Mouse (Mus musculus) small intestine, adult 2 months (tissue): ENCODE data around the gene Slx4ip.

Source experiments
- CTCF ChIP-seq: fragments of 200-500 bp; IDR thresholded peaks from 2 replicates; pipeline ENCODE4 v1.5.1; 2012; ENCODE audit warnings: low read depth, mild to moderate bottlenecking, control low read depth, inconsistent platforms, low read length, moderate library complexity, mixed read lengths; ENCODE audit not compliant: insufficient replicate concordance, insufficient read length; ENCODE audit errors: extremely low read depth
- POLR2A ChIP-seq: fragments of 200-500 bp; IDR thresholded peaks from 2 replicates; pipeline ENCODE4 v1.6.1; 2012; ENCODE audit warnings: low read depth, mild to moderate bottlenecking, control low read depth, inconsistent platforms, low read length, moderate library complexity

DNA sequence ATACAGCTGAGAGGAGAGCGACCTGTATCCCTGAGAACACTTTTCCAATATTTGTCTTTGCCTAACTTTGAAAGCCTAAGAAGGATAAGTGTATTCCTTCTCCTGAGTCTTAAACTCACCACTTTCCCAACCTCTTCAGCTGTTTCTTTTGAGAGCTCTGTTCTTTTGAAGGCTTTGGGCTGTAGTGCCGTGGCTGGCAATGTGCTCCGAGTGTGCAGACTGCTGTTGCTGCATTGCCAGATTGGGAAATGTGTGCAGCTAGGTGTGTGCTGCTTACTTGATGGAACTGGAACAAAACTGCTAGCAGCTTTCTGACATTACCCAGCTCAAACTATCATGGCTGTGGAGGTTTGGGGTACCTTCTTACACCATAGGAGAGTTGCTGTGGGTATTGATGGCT, 22.0 kb downstream of the Slx4ip start:
- TF ChIP-seq CTCF: no peak
- no peak for TF ChIP-seq POLR2A
